Mouse (Mus musculus) limb, embryonic 10.5 days (tissue): ENCODE results near the gene Gfm2. TPM values are rescaled to one million over a fixed set of nuclear protein-coding genes. Genes with fewer than 3 reads are reported as not detected.
A peak's percentile ranks its signal among the peaks of the same experiment; 100 is the strongest.
"Not testable (repeated sequence)": the region's sequence is repeated elsewhere in the genome, so short reads cannot be mapped to it uniquely, and the experiment has no call there.

Experiments
- DNase-seq: peaks from one replicate; pipeline ENCODE4 v3.0.0-alpha.2; 2017; ENCODE audit warnings: low spot score
- H3K27ac ChIP-seq: fragments of 300-500 bp; sonication (generic); 2 replicates; pipeline ENCODE4 v1.5.1; 2016; ENCODE audit warnings: mild to moderate bottlenecking
- H3K27me3 ChIP-seq: fragments of 300-500 bp; sonication (generic); 2 replicates; pipeline ENCODE4 v1.6.1; 2016; ENCODE audit warnings: low read depth, mild to moderate bottlenecking; ENCODE audit not compliant: poor library complexity, severe bottlenecking
- H3K36me3 ChIP-seq: fragments of 300-500 bp; sonication (generic); 2 replicates; pipeline ENCODE4 v1.6.1; 2016; ENCODE audit warnings: mild to moderate bottlenecking, moderate library complexity
- H3K4me1 ChIP-seq: fragments of 300-500 bp; sonication (generic); 2 replicates; pipeline ENCODE4 v1.6.1; 2016
- H3K4me3 ChIP-seq: fragments of 300-500 bp; sonication (generic); 2 replicates; pipeline ENCODE4 v1.5.1; 2016; ENCODE audit warnings: mild to moderate bottlenecking, moderate library complexity
- H3K9me3 ChIP-seq: fragments of 300-500 bp; sonication (generic); replicated peaks from 2 replicates; pipeline ENCODE4 v1.6.1; 2016; ENCODE audit warnings: mild to moderate bottlenecking
- WGBS: fragments of 180-500 bp; shearing (Covaris S2); methylation state at CpG from one replicate; pipeline ENCODE4 v1.1.7; 2016; 5-methylcytosine and 5-hydroxymethylcytosine counted together
- polyA plus RNA-seq: library from polyadenylated mRNA; unstranded; fragments of >200 nt; fragmentation: Nextera tagmentation; extraction: Ambion mirVana; gene quantifications from 2 replicates; pipeline ENCODE4 v1.2.1, GENCODE M21; 2016

Gene Gfm2
- 41.0 and 41.5 TPM in 2 replicates for polyA plus RNA-seq

- Histone ChIP-seq H3K27me3 (no peaks in the 10 kb centered on the region), H3K4me3 (peak within 1 kb of the TSS; percentile 92), H3K27ac (peak within 1 kb of the TSS; percentile 91), H3K4me1 (peaks cover 5% of the 10 kb centered on the region; the same call in 1 of the 2 replicates), H3K36me3 (peaks cover 39% of the 10 kb centered on the region), H3K9me3 (no peaks in the 10 kb centered on the region)
- WGBS = under 1% methylated on average over 57 of the region's 57 CpGs
- peak; percentile 90 for DNase-seq
Observed at GRCm38 (mm10) chr13:97137466-97138400, at the start of gene Gfm2, which contains the start of gene Nsa2. Gene Gfm2, plus strand, starts transcription at chr13:97137937. Gene Nsa2, minus strand, starts transcription at chr13:97137937.

DNA sequence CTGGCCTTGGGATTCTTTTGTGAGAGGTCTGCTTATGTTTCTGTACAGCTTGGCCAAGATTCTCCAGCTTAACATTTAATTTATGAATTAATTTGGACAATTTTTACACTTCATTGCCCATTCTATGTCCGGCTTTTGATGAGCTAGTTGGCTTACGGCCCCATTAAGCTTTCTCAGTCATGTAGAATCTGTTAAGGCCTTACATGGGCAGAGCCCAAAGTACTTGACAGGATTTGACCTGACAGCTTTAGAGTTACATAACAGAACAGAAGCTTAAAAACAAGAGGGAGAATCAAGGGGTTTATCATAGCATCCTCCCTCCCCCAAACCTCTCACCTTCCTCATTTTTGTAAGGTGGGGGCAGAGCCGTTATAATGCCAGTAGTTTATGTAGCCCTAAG, 49.6 kb upstream of the Gfm2 start:
- Histone ChIP-seq H3K36me3 (no peaks in the 10 kb centered on the region), H3K27me3 (no peaks in the 10 kb centered on the region)
- WGBS = 93% methylated on average over 3 of the region's 3 CpGs

GRCm38 (mm10) chr13:97095726-97096125, 42.0 kb upstream of the Gfm2 start:
- no peak overlapping the region for H3K27ac ChIP-seq
- H3K9me3 ChIP-seq = no peaks in the 10 kb centered on the region
- no peaks in the 10 kb centered on the region for H3K4me1 ChIP-seq
- no peak overlapping the region for H3K4me3 ChIP-seq
- no peaks in the 10 kb centered on the region for H3K27me3 ChIP-seq
- 0 out of 2 replicates have a peak, but pooled peaks cover 3% of the 10 kb centered on the region for H3K36me3 ChIP-seq
- no peak for DNase-seq
- 90% methylated on average over 4 of the region's 4 CpGs for WGBS

More for the DNA sequence above, 49.6 kb upstream of the Gfm2 start:
- Histone ChIP-seq H3K9me3 (no peaks in the 10 kb centered on the region), H3K4me1 (no peaks in the 10 kb centered on the region), H3K4me3 (no peak overlapping the region), H3K27ac (no peak overlapping the region)
- no peak for DNase-seq

- no peaks in the 10 kb centered on the region for H3K4me1 ChIP-seq
- WGBS = 88% methylated on average over 22 of the region's 22 CpGs
- no peaks in the 10 kb centered on the region for H3K36me3 ChIP-seq
- H3K9me3 ChIP-seq = no peaks in the 10 kb centered on the region
- H3K4me3 ChIP-seq = no peak within 1 kb of the TSS
- DNase-seq = peak; percentile 59
- H3K27ac ChIP-seq = no peak within 1 kb of the TSS
- H3K27me3 ChIP-seq = no peaks in the 10 kb centered on the region
Observed at GRCm38 (mm10) chr13:97099187-97099852, 38.4 kb upstream of the Gfm2 start, which contains the start of gene Gm6169. Gene Gm6169, minus strand, starts transcription at chr13:97099237.

GRCm38 (mm10) chr13:97104996-97105395, 32.7 kb upstream of the Gfm2 start:
- Histone ChIP-seq H3K4me1 (no peaks in the 10 kb centered on the region), H3K27ac (no peak overlapping the region), H3K36me3 (peaks cover 5% of the 10 kb centered on the region; the same call in 1 of the 2 replicates), H3K9me3 (no peaks in the 10 kb centered on the region), H3K27me3 (no peaks in the 10 kb centered on the region), H3K4me3 (no peak overlapping the region)
- DNase-seq = no peak
- 80% methylated on average over 7 of the region's 7 CpGs for WGBS

DNA sequence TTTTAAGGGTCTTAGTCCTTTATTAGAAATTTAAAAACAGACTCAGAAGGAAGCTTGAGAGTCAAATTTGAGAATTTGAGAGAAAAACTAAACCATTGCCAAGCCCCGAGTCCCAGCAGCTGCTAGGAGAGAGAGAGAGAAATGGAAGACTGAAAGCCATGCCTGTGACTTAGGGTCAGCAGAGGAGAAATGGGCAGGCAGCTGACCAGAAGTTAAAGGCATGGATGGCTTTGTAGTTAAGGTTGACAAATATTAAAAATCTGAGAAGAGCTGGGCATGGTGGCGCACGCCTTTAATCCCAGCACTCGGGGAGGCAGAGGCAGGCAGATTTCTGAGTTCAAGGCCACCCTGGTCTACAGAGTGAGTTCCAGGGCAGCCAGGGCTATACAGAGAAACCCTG, 30.0 kb upstream of the Gfm2 start:
- WGBS = 97% methylated on average over 4 of the region's 4 CpGs
- not testable (repeated sequence) for H3K4me3 ChIP-seq, H3K27ac ChIP-seq, DNase-seq, H3K4me1 ChIP-seq, H3K9me3 ChIP-seq, H3K27me3 ChIP-seq
- peaks cover 14% of the 10 kb centered on the region for H3K36me3 ChIP-seq

- Histone ChIP-seq H3K27ac (no peak overlapping the region), H3K4me1 (no peaks in the 10 kb centered on the region), H3K9me3 (no peaks in the 10 kb centered on the region), H3K36me3 (peaks cover 20% of the 10 kb centered on the region), H3K4me3 (no peak overlapping the region), H3K27me3 (no peaks in the 10 kb centered on the region)
- WGBS = 88% methylated on average over 4 of the region's 4 CpGs
- DNase-seq = no peak
Observed at GRCm38 (mm10) chr13:97109046-97109445, 28.7 kb upstream of the Gfm2 start.

- WGBS = 85% methylated on average over 3 of the region's 3 CpGs
- H3K27ac ChIP-seq = no peak overlapping the region
Observed at GRCm38 (mm10) chr13:97121341-97121740, 16.4 kb upstream of the Gfm2 start.

DNA sequence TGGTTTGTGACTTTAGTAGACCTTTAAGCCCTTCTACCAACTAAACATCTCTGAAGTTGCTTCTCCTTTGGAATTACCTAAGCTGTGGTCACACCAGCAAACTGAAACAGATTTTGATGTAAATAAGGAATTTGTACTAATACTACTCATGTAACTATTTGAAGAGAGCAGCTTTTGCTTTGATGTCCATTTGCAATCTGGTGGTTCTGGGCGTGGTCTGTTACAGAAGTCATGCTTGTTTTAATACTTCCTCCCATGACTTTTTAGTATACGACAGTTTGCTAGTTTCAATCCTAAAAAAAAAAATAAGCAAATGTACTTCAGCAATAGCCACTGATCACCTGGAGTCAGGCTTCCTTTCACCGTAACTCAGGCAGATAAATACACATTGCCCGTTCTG, 8.1 kb upstream of the Gfm2 start:
- H3K4me3 ChIP-seq, DNase-seq, H3K27ac ChIP-seq, H3K4me1 ChIP-seq, H3K9me3 ChIP-seq, H3K27me3 ChIP-seq: not testable (repeated sequence)
- 87% methylated on average over 4 of the region's 4 CpGs for WGBS
- H3K36me3 ChIP-seq = peaks cover 49% of the 10 kb centered on the region

More at GRCm38 (mm10) chr13:97121341-97121740, 16.4 kb upstream of the Gfm2 start:
- H3K36me3 ChIP-seq = peaks cover 38% of the 10 kb centered on the region
- DNase-seq = no peak
- H3K27me3 ChIP-seq = no peaks in the 10 kb centered on the region
- no peak overlapping the region for H3K4me3 ChIP-seq
- no peaks in the 10 kb centered on the region for H3K9me3 ChIP-seq
- no peaks in the 10 kb centered on the region for H3K4me1 ChIP-seq

DNA sequence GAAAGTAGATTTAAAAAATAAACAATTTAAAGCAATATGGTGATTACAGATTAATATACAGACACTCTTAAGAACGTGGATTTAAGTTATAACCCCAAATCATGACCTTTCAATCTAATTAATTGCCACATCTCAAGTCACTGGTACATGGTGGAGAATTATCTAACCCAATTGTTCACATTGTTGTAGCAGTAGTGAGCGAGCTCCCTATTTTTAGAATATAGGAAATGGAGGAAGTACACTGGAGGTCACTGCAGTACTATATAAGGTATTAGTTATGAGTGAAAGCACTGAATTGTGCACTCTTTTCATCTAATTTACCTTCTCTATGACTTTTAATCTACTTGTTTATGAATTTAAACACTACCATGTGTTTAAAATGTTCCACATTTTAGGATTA, 7.3 kb upstream of the Gfm2 start:
- not testable (repeated sequence) for H3K4me1 ChIP-seq, H3K27ac ChIP-seq, H3K27me3 ChIP-seq, H3K4me3 ChIP-seq, H3K9me3 ChIP-seq, DNase-seq
- peaks cover 53% of the 10 kb centered on the region for H3K36me3 ChIP-seq
- no CpG with 5 or more reads among the region's 2 CpGs for WGBS

- Histone ChIP-seq H3K4me3 (peak overlapping the region; percentile 92), H3K36me3 (peaks cover 39% of the 10 kb centered on the region), H3K27ac (peak overlapping the region; percentile 91)
- not testable (repeated sequence) for H3K27me3 ChIP-seq, DNase-seq, H3K4me1 ChIP-seq, H3K9me3 ChIP-seq
- WGBS = 34% methylated on average over 8 of the region's 8 CpGs
Observed at GRCm38 (mm10) chr13:97138404-97138931, 731 bp downstream of the Gfm2 start.

DNA sequence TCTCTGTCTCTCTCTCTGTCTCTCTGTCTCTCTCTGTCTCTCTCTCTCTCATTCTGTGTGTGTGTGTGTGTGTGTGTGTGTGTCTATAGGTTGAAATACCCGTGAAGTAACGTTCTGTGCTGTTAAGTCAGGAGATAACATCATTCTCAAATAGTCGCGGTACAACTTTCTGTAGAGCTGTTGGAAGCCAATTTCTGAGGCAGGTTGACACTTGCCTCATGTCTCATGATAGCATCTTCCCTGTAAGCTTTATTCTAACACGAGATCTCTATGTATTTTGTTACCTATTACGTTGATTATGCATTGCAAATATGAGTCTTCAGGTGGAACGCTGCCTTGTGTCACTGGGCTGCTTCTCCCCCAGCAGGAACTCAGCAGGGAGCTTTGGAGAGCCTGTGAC, 4.6 kb downstream of the Gfm2 start:
- Histone ChIP-seq H3K27me3 (no peaks in the 10 kb centered on the region), H3K9me3 (no peaks in the 10 kb centered on the region), H3K36me3 (peaks cover 41% of the 10 kb centered on the region), H3K4me1 (peaks cover 5% of the 10 kb centered on the region; the same call in 1 of the 2 replicates), H3K4me3 (no peak overlapping the region), H3K27ac (no peak overlapping the region)
- WGBS = 89% methylated on average over 7 of the region's 7 CpGs
- DNase-seq = no peak

- H3K4me1 ChIP-seq = no peaks in the 10 kb centered on the region
- DNase-seq = no peak
- 64% methylated on average over 4 of the region's 4 CpGs for WGBS
Observed at GRCm38 (mm10) chr13:97145834-97146233, 8.1 kb downstream of the Gfm2 start.

More at GRCm38 (mm10) chr13:97145834-97146233, 8.1 kb downstream of the Gfm2 start:
- H3K4me3 ChIP-seq = no peak overlapping the region
- no peaks in the 10 kb centered on the region for H3K27me3 ChIP-seq
- H3K36me3 ChIP-seq = peaks cover 76% of the 10 kb centered on the region
- H3K27ac ChIP-seq = no peak overlapping the region
- no peaks in the 10 kb centered on the region for H3K9me3 ChIP-seq
